Mouse (Mus musculus): ENCODE results near the gene Dcaf12l2. TPM values are rescaled to one million over a fixed set of nuclear protein-coding genes. Genes with fewer than 3 reads are reported as not detected.
A peak's percentile ranks its signal among the peaks of the same experiment; 100 is the strongest.

The Dcaf12l2 gene
- 0.51 and 0.69 TPM in 2 replicates for polyA plus RNA-seq (2014; fragmentation: Nextera tagmentation; extraction: Ambion mirVana)

DNA sequence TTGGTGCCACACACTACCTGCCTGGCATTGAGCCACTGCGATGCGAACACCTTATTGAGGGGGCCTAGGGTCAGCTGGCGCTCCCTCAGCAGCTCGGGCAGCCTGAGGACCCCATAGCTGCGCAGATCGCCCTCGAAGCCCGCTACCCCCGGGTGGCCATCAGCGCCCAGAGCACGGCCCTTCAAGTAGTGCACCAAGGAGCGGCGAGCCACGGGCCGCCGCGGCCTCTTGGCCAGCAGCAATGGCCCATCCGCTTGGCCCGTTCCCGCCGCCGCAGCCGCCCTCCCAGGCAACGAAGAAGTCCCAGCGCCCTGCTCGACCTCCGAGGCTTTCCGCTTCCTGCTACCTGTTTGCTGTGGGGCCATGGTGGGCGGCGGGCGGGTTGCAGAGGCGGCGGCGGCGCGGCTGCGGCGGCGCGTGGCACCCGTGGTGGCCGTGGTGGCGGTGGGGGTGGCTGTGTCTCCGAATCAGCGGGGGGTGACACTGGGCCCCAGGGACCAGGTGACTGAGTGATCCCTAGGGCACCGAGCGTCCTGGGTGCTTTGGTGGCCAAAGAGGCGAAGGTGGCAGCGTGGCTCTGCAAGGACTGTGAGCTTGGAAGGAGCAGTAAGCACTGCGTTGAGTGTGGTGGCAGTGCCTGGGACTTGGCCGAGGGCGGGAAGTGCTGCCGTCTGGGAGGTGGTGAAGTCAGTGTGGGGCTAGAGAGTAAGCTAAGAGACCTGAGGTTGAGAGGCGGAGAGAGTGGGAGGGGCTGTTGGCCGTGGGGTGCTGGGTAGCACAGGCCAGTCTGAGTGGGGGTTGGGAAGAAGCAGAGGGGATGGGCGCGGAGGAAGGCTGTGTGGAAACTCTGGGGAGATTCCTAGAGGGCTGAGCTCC, at the start of gene Dcaf12l2:
Dcaf12l2 (minus strand) TSS at position 697 of the 876 bp plus-strand sequence.
- Histone ChIP-seq H3K27ac (ENCODE audit: low read depth, low read length) (no peak within 1 kb of the TSS), H3K4me3 (ENCODE audit: low read depth, low read length) (peak within 1 kb of the TSS; percentile 42), H3K4me1 (ENCODE audit: control insufficient read depth, insufficient read depth, low read length) (no peaks in the 10 kb centered on the region), H3K4me2 (ENCODE audit: low read length) (peak within 1 kb of the TSS; percentile 63), H3K9ac (ENCODE audit: low read length) (peak within 1 kb of the TSS; percentile 61), H3K27me3 (replicated peaks; ENCODE audit: control insufficient read depth, insufficient read depth, low read length) (no peaks in the 10 kb centered on the region), H3K9me3 (replicated peaks; ENCODE audit: control insufficient read depth, low read length) (no peaks in the 10 kb centered on the region), H3K36me3 (ENCODE audit: control insufficient read depth, insufficient read depth, low read length) (no peaks in the 10 kb centered on the region)
- DNase-seq (ENCODE audit: low spot score) (peak; percentile 39), ATAC-seq (peak; percentile 88)
- 31% methylated on average over 56 of the region's 57 CpGs for WGBS

- WGBS, result 82% methylated on average over 14 of the region's 14 CpGs
- DNase-seq (ENCODE audit: low spot score) (no peak), ATAC-seq (no peak; the same call in none of the 2 replicates)
- H3K36me3 ChIP-seq (ENCODE audit: control insufficient read depth, insufficient read depth, low read length), result no peaks in the 10 kb centered on the region
- no peaks in the 10 kb centered on the region for H3K4me1 ChIP-seq (ENCODE audit: control insufficient read depth, insufficient read depth, low read length)
- peak overlapping the region; percentile 63 for H3K4me2 ChIP-seq (ENCODE audit: low read length)
- H3K9ac ChIP-seq (ENCODE audit: low read length), result peak overlapping the region; percentile 61; the same call in 1 of the 2 replicates
- H3K4me3 ChIP-seq (ENCODE audit: low read depth, low read length), result peak overlapping the region; percentile 42
- no peaks in the 10 kb centered on the region for H3K27me3 ChIP-seq (replicated peaks; ENCODE audit: control insufficient read depth, insufficient read depth, low read length)
- no peak overlapping the region for H3K27ac ChIP-seq (ENCODE audit: low read depth, low read length)
- no peaks in the 10 kb centered on the region for H3K9me3 ChIP-seq (replicated peaks; ENCODE audit: control insufficient read depth, low read length)
These were observed 879 bp downstream of the Dcaf12l2 start for GRCm38 (mm10) chrX:44367280-44367645.

Data from forebrain, embryonic 14.5 days (tissue).